ENCODE assay signal across 17 mouse cellular contexts in the genomic region with DNA sequence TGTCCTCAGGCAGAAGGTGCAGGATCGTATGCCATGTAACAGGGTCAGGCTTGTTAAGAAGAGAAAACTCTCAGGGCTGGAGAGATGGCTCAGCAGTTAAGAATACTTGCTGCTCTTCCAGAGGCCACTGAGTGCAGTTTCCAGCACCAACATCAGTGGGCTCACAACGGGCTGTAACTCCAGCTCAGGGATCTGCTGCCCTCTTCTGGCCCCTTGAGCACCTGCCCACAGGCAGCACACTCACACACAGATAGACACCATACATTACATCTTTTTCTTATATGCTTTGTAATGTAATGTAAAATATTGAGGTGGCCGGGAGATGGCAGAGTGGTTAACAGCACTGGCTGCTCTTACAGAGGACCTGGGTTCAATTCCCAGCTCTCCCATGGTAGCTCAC.
"Had no signal": no experiment of that assay in that cellular context is flagged by ENCODE, and none has a peak within 500 bp of the region (broad histone marks: within the 10 kb centered on the region; RNA-seq: fewer than 3 reads in every experiment).

No protein-coding gene starts in this region.

- H3K27ac ChIP-seq: limb, embryonic 15.5 days; liver, embryonic 15.5 days; midbrain, embryonic 10.5 days; neural tube, embryonic 13.5 days; stomach, embryonic 15.5 days had no signal

- H3K9me3 ChIP-seq: limb, embryonic 15.5 days; liver, embryonic 15.5 days; midbrain, embryonic 10.5 days; neural tube, embryonic 13.5 days; stomach, embryonic 15.5 days had no signal

- H3K9ac ChIP-seq: limb, embryonic 15.5 days; liver, embryonic 15.5 days; lung, embryonic 14.5 days; neural tube, embryonic 13.5 days; stomach, embryonic 15.5 days had no signal

- H3K4me3 ChIP-seq: limb, embryonic 15.5 days; liver, embryonic 15.5 days; midbrain, embryonic 10.5 days; neural tube, embryonic 13.5 days; stomach, embryonic 15.5 days had no signal

- H3K4me2 ChIP-seq: limb, embryonic 15.5 days; liver, embryonic 15.5 days; lung, embryonic 14.5 days; neural tube, embryonic 13.5 days; stomach, embryonic 15.5 days had no signal

- DNase-seq: kidney, adult 11 months; kidney, adult 9 months; kidney, postnatal 10 days; layer of hippocampus, adult 9-11 months; layer of hippocampus, postnatal 36 days; lung, embryonic 14.5 days; lung, postnatal 10 days; lung, postnatal 4 days; midbrain, embryonic 14.5 days; retina, postnatal 1 day; right cerebral cortex, postnatal 14 days; thymus, postnatal 4 days had no signal

- H3K4me1 ChIP-seq: liver, embryonic 15.5 days; midbrain, embryonic 10.5 days; neural tube, embryonic 13.5 days; stomach, embryonic 15.5 days had no signal

- H3K36me3 ChIP-seq: limb, embryonic 15.5 days; liver, embryonic 15.5 days; midbrain, embryonic 10.5 days; neural tube, embryonic 13.5 days; stomach, embryonic 15.5 days had no signal

- H3K27me3 ChIP-seq: limb, embryonic 15.5 days; liver, embryonic 15.5 days; neural tube, embryonic 13.5 days; stomach, embryonic 15.5 days had no signal
